Mouse (Mus musculus) C2C12 (cell line): ENCODE measurements around the gene Mrpl49. TPM values are rescaled to one million over a fixed set of nuclear protein-coding genes. Genes with fewer than 3 reads are reported as not detected.
A peak's percentile ranks its signal among the peaks of the same experiment; 100 is the strongest.

Experiments used
- H3K27me3 ChIP-seq: one replicate; pipeline ENCODE4 v1.6.1; 2011; ENCODE audit not compliant: control insufficient read depth, insufficient read depth, insufficient read length
- H3K36me3 ChIP-seq: one replicate; pipeline ENCODE4 v1.6.1; 2011; ENCODE audit not compliant: control insufficient read depth, insufficient read depth
- H3K4me3 ChIP-seq: one replicate; pipeline ENCODE4 v1.5.1; 2011; ENCODE audit warnings: mild to moderate bottlenecking, control low read depth; ENCODE audit not compliant: poor library complexity, insufficient read depth, severe bottlenecking
- H3K79me2 ChIP-seq: one replicate; pipeline ENCODE4 v1.6.1; 2011; ENCODE audit not compliant: control insufficient read depth, insufficient read depth
- H3K79me3 ChIP-seq: one replicate; pipeline ENCODE4 v1.6.1; 2011; ENCODE audit warnings: low read depth, control low read depth
- H3ac ChIP-seq: one replicate; pipeline ENCODE3; 2011; ENCODE audit warnings: low read depth; ENCODE audit not compliant: control insufficient read depth, insufficient read length
- CEBPB ChIP-seq: IDR thresholded peaks from one replicate; pipeline ENCODE4 v1.6.1; 2011; ENCODE audit warnings: low read depth, mild to moderate bottlenecking, control low read depth, moderate library complexity
- CTCF ChIP-seq: IDR thresholded peaks from one replicate; pipeline ENCODE4 v1.5.1; 2011; ENCODE audit not compliant: control insufficient read depth, insufficient read depth, insufficient read length
- FOSL1 ChIP-seq: IDR thresholded peaks from one replicate; pipeline ENCODE4 v1.8.0; 2011; ENCODE audit warnings: mild to moderate bottlenecking, low read length; ENCODE audit not compliant: poor library complexity, insufficient read depth, severe bottlenecking
- MAX ChIP-seq: IDR thresholded peaks from one replicate; pipeline ENCODE4 v1.6.1; 2011; ENCODE audit warnings: mild to moderate bottlenecking, control low read depth
- MYOD1 ChIP-seq: IDR thresholded peaks from one replicate; pipeline ENCODE4 v1.6.1; 2011; ENCODE audit warnings: low read depth; ENCODE audit not compliant: control insufficient read depth, insufficient read length
- MYOG ChIP-seq: IDR thresholded peaks from one replicate; pipeline ENCODE4 v1.6.1; 2011; ENCODE audit not compliant: control insufficient read depth, insufficient read length; ENCODE audit errors: extremely low read depth
- USF1 ChIP-seq: IDR thresholded peaks from one replicate; pipeline ENCODE4 v1.6.1; 2011; ENCODE audit warnings: low read depth, mild to moderate bottlenecking, control low read depth, moderate library complexity
- polyA plus RNA-seq: library from polyadenylated mRNA; unstranded; fragments of >200 nt; fragmentation: generic; extraction: Trizol; gene quantifications from one replicate; pipeline ENCODE4 v1.2.1, GENCODE M21; 2012; ENCODE audit warnings: missing spikeins

Mrpl49 gene
- polyA plus RNA-seq, 1 experiment = 60.0 TPM

DNA sequence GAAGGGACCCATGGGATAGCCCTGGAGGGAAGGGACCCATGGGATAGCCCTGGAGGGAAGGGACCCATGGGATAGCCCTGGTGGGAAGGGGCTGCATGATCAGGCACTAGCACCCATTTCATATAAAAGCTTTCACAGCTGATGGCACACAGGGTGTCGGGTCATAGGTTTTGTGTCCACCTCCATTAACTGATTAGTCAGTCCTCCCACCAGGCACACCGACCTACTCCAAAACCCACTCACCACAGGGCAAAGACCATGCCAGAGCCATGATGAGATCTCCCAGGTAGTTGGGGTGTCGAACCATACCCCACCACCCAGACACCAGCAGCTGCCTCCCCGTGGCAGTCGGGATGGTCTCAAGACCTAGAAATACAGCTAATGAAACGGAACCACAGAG lies 5.5 kb upstream of the Mrpl49 start:
- Histone ChIP-seq H3ac (no peak overlapping the region), H3K79me2 (peaks cover 36% of the 10 kb centered on the region), H3K36me3 (peaks cover 10% of the 10 kb centered on the region), H3K4me3 (no peak overlapping the region), H3K27me3 (no peaks in the 10 kb centered on the region), H3K79me3 (peaks cover 26% of the 10 kb centered on the region)
- TF ChIP-seq CTCF (no peak), MYOG (no peak), USF1 (no peak), MYOD1 (no peak), MAX (no peak), FOSL1 (no peak), CEBPB (no peak)

DNA sequence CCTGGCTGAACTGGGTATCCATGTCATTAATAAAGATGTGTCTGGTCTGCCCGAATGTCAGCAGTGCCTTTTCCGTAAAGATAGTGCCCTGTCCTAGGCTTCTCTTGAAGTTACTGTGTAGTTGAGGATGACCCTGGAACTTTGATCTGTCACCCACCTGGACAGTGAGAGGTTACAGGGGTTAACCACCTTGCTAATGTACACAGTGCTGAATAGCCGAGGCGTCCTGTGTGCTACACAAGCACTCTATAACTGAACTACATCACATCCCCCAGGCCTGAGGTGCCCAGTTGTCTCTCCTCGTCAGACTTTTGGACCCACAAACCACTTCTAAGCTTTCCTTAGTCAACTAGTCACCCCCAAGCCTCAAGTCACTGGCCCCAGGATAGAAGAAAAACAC lies 4.8 kb upstream of the Mrpl49 start:
- peaks cover 10% of the 10 kb centered on the region for H3K36me3 ChIP-seq
- H3K79me3 ChIP-seq = peaks cover 30% of the 10 kb centered on the region
- TF ChIP-seq MAX = no peak
- no peak for TF ChIP-seq FOSL1
- no peak for TF ChIP-seq CTCF
- no peak for TF ChIP-seq CEBPB
- TF ChIP-seq MYOG = no peak
- TF ChIP-seq MYOD1 = no peak
- no peak for TF ChIP-seq USF1
- H3K79me2 ChIP-seq = peaks cover 43% of the 10 kb centered on the region
- H3ac ChIP-seq = peak overlapping the region; percentile 93
- H3K27me3 ChIP-seq = no peaks in the 10 kb centered on the region
- H3K4me3 ChIP-seq = peak overlapping the region; percentile 95

DNA sequence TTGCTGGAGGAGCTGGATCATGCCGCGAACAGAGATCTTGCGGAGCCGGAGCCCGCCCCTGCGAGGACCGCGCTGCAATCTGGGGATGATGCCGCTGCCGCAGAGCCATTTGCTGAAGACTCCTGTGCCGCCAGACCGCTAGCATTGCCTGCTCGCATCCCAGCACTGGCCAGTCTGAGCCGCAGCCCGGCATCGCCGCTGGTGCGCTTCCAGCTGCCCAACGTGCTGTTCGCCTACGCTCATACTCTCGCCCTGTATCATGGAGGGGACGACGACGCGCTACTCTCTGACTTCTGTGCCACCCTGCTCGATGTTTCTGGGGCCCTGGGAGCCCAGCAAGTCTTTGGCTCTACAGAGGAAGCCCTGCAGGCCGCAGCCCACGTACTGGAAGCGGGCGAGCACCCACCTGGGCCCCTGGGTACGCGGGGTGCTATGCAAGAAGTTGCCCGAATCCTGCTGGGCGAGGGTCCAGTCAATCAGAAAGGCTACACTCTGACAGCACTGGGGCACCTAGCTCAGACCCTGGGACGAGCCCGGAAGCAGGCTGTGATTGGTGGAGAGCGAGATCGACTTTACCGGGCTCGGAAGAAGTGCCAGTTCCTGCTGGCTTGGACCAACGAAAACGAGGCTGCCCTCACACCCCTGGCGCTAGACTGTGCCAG lies 4.2 kb upstream of the Mrpl49 start:
- Histone ChIP-seq H3K27me3 (no peaks in the 10 kb centered on the region), H3K79me3 (peaks cover 37% of the 10 kb centered on the region), H3K36me3 (peaks cover 10% of the 10 kb centered on the region), H3K4me3 (peak overlapping the region; percentile 95), H3K79me2 (peaks cover 49% of the 10 kb centered on the region), H3ac (peak overlapping the region; percentile 93)
- TF ChIP-seq MAX (no peak), FOSL1 (no peak), MYOD1 (no peak), CTCF (no peak), CEBPB (no peak), USF1 (no peak), MYOG (no peak)

DNA sequence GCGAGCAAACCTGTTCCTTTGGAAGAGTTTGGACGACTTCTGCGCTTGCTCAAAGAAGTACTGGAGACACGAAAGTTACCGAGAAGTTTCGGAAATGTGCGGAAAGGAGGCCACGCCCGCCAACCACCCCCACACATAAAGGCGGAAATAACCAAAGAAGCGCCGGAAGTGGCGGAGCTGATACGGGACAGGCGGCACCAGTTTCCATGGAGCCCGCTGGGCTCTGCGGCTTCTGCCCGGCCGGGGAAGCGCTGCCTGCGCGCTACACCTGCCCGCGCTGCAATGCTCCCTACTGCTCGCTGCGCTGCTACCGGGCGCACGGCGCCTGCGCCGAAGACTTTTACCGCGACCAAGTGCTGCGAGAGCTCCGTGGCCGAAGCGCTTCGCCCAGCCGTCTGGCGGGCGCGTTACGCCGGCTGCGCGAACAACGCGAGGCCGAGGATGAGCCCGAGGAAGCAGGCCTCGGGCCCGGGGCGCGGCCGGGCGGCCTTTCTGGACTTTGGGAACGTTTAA lies 3.5 kb upstream of the Mrpl49 start, which contains the start of gene Znhit2:
Znhit2 (plus strand) TSS at position 172 of the 513 bp plus-strand sequence.
- no peak for TF ChIP-seq CTCF
- no peak for TF ChIP-seq CEBPB
- no peak for TF ChIP-seq MYOG
- TF ChIP-seq MYOD1 = no peak
- no peak for TF ChIP-seq USF1
- no peak for TF ChIP-seq FOSL1
- TF ChIP-seq MAX = no peak
- H3K79me2 ChIP-seq = peaks cover 56% of the 10 kb centered on the region

DNA sequence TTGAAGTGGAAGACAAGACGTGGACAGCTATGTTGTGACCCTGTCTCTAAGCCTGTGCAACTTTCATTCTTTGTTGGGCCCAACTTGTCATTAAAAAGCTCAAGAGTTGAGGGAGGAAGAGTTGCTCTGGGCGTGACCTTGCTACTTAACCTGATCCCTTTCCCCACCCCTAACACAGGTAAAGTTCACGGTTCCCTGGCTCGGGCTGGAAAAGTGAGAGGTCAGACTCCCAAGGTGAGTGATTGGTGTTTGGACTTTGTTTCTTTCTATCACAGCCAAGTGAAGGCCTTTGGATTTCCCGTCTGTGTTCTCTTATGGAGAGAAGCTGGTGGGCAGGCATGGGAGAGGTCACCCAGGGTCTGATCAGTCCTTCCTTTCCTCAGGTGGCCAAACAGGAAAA lies 1.4 kb upstream of the Mrpl49 start:
- no peak for TF ChIP-seq MYOD1
- Histone ChIP-seq H3K4me3 (peak overlapping the region; percentile 98), H3K79me2 (peaks cover 76% of the 10 kb centered on the region), H3K36me3 (peaks cover 23% of the 10 kb centered on the region), H3ac (peak overlapping the region; percentile 62), H3K79me3 (peaks cover 50% of the 10 kb centered on the region), H3K27me3 (no peaks in the 10 kb centered on the region)

More for the DNA sequence above, 3.5 kb upstream of the Mrpl49 start, which contains the start of gene Znhit2:
- Histone ChIP-seq H3K4me3 (peak within 1 kb of the TSS; percentile 95), H3K36me3 (peaks cover 10% of the 10 kb centered on the region), H3K79me3 (peaks cover 43% of the 10 kb centered on the region), H3K27me3 (no peaks in the 10 kb centered on the region), H3ac (peak within 1 kb of the TSS; percentile 93)

DNA sequence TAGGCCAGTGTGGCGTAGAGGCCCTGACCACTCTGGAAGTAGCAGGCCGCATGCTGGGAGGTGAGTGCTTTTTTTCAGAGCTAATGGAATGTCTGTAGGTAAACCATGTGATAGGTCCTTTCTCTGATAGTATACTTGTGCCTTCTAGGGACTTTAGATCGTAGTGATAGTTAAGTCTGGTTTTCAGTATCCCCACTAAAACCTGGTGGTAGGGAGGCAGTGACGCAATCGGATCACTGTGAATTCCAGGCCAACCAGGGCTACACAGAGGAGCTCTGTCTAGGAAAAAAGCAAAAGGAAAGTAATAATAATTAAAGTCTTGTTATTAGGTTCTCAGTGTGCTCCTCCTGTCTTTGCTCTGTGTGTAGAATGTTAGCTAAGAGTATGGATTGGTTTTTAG lies 928 bp upstream of the Mrpl49 start:
- peak overlapping the region; percentile 98 for H3K4me3 ChIP-seq
- TF ChIP-seq FOSL1 = no peak
- TF ChIP-seq USF1 = no peak
- TF ChIP-seq CEBPB = peak; percentile 58
- peak overlapping the region; percentile 69 for H3ac ChIP-seq
- H3K79me3 ChIP-seq = peaks cover 50% of the 10 kb centered on the region
- H3K36me3 ChIP-seq = peaks cover 28% of the 10 kb centered on the region
- no peaks in the 10 kb centered on the region for H3K27me3 ChIP-seq
- H3K79me2 ChIP-seq = peaks cover 76% of the 10 kb centered on the region
